Mouse (Mus musculus): ENCODE results near the gene Nup210. TPM values are rescaled to one million over a fixed set of nuclear protein-coding genes. Genes with fewer than 3 reads are reported as not detected.

Nup210 gene
- total RNA-seq, 2 experiments from 2014 or later = 29.9 to 34.0 TPM

DNA sequence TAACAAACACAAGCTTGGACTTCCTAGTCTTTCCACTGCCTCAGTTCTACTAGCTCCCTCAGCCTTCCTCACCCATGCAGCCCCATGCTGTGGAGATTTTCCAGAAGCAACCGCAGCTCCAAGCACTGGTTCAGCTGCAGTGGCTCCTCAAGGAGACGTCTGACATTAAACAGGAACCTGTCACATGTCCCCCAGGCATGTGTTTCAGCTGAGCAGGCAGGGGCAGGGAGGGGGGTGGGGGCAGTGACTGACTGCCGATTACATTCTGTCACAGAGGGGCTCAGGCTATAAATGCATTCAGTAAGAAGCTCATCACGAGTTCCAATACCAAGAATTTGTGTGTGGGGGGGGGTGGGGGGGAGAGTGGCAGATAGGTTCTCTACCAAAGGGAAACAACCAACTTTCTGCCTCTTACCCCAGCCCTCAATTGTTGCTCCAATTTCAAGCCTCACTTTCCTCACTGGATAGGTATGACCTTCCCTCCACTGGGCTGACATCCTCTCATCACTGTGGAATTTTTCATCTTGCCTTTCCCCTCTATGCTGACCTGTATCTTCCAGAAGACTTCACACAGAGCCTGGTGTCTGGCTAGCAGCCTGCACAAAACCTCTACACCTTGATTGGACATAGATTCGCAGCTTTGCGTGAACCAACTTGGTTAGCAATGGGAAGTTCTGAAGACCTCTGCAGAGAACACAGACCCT is 71.8 kb downstream of the Nup210 start:
- no peak for DNase-seq (ENCODE audit: low spot score in 2 of 2)

DNA sequence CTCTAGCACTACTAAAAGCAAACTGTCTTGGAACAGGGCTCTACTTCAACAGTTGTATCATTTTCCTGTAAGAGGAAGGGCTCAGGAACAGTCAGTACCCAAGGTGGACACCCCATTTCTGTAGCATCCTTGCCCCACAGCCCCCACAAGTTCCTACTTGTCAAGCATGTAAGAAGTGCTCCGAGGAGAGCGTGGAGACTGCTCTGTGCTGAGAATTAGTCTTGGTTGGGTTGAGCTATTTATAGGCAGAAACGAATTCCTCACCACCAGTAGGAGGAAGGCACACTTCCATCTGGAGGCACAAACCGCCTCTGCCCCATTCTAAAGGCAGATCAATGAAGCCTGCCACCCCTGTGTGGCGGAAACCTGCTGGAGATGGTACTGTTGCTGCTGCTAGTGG is 75.3 kb downstream of the Nup210 start:
- DNase-seq (ENCODE audit: low spot score in 2 of 2) = no peak

DNA sequence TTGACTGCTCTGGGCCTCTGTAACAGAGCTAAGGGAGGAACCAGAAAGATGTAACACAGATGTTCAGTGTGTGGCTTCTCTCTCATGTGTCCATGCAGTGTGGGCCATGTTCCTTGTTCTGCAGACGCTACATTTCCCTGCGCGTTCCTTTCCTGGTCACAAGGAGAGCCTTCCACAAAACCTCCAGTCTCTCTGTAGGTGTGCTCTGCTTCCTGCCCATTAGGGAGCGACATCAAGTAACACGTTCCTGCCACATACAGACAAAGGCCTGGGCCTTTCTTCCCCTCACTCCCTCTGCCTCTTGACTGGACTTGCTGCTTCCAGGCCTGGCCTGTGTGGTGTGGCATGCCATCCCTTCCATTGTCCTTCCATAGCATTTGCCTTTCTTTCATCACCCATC is 88.4 kb downstream of the Nup210 start:
- DNase-seq (ENCODE audit: low spot score in 2 of 2) = no peak

DNA sequence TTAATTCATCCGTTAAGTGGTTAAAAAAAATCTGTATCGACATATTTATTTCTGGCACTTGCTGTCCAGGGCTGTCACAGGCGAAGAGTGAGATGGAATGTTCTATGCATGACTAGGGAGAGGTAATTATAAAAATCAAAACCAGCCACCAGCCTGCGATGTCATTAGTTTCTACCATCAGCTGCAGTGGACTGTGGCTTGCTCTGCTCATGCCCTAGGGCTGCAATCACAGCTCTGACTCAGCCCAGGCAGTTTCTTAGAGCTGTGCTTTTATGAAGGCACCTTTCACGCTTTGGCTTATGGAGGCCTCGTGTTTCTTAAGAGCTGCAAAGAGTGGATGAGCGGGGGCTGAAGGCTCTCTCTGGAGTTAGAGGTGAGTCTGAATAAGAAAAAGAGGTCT is 95.8 kb downstream of the Nup210 start:
- no peak for DNase-seq (ENCODE audit: low spot score in 2 of 2)

DNA sequence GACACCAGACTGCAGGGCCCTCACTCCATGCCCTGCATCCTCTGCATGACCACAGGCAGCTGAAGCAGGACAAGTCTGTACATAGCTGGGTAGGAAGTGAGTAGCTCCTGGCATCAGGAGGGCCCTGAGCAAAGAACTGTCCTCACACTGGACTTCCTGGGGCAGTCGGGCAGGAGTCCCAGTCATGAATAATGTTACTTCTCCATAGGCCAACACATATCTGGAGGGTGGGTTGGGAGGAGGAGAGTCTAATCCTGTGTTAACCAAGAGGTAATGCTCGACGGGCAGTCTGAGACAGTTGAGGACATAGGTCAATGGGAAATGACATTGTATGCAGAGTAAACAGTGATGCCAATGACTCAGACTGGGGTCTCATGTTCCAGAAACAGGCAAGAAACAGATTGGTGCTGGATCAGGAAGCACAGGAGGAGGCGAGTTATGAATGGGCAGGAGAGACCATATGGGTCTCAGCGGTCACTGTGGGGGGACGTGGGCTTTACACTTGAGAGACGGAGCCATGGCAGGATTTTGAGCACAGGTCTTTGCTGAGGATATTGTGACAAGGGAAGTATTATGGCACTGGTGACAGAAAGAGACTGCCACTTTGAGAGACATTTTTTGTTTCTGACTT is 99.9 kb downstream of the Nup210 start:
- DNase-seq (ENCODE audit: low spot score in 2 of 2) = no peak

DNA sequence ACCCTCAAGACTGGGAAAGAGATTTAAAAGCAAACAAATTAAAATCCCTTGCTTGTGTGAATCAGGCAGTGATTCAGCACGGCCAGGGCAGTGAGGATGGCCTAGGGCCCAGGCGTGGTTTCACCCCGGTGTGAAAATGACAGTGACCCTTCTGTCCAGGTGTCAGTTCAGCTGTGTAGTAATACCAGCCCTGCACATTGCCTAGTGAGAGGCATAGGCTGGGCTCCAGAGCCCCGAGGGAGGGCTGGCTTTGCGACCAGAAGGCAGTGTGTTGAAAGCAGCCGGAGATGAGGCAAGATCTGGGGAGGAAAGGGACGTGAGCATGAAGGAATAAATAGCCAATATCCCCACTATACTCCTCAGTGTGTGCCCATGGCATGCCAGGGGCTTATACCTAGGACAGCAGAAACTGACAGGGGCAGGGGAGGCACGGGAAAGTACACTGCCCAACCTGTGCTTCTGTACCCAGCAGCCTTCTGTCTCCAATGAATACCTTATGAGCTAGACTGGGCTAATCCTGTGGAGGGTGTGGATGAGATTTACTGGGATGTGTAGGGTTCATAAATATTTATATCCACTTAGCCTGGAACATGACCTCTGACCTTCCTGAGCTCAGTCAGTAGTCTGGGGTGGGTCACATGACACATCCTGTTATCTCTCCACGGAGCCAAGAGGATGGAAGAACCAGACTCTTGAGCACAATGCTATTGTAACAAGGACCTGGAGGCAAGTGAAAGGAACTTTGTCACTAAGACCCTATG is 102.3 kb downstream of the Nup210 start:
- DNase-seq (ENCODE audit: low spot score in 2 of 2) = no peak

DNA sequence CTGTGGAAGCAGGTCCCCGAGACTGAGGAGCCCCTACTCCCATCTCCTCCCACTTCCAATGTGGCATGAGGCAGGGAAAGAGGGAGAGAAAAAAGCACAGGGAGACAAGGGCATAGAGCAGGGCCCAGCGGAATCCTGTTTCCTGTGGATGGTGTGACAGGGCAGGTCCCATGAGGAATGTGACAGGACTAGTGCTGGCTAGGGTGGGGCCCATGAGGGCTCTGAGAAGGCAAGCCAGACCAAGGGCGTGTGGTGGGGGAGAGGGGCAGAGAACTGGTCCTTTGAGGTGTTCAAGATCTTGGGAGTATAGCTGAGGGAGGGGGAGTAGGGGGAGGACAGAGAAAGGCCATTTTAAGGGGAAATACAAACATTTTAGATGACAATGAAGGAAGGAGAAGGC is 104.2 kb downstream of the Nup210 start:
- no peak for DNase-seq (ENCODE audit: low spot score in 2 of 2)

DNA sequence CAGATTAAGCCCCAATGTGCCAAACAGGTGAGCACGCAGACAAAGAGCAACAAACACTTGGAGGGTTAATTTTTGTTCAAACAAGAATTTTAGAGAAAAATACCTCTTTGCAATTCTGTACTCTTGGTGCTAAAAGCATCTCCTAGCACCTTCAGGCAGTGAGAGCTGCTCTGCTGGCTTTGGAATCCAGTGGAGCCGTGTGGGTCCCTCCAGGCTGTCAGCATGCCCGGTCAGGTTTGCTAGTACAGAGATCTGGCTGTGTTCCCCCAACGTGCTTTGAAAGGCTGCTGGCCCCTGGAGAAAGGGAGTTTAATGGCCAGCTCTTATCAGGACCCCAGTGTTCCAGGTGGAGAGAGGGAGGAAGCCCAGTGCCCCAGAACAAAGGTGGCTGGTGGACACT is 105.1 kb downstream of the Nup210 start:
- no peak for DNase-seq (ENCODE audit: low spot score in 2 of 2)

DNA sequence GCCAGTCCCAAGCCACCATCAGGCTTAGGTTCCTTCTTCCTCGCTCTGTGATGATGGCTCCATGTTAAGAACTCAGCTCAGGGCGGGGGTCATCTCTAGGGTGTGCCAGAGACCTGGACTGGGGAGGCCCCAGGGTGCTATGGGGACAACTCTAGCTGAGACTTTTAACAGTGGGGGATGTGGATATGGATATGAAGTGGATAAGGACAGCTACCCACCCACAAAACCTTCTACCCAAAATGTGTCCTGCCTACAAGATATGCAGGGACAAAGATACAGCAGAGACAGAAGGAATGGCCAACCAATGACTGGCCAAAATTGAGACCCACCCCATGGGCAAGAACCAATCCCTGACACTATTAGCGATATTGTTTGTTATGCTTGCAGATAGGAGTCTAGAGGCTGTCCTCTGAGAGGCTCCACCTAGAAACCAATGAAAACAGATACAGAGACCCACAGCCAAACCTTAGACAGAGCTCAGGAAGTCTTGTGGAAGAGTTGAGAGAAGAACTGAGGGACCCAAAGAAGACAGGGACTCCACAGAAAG is 108.3 kb downstream of the Nup210 start:
- no peak for DNase-seq (ENCODE audit: low spot score in 2 of 2)

DNA sequence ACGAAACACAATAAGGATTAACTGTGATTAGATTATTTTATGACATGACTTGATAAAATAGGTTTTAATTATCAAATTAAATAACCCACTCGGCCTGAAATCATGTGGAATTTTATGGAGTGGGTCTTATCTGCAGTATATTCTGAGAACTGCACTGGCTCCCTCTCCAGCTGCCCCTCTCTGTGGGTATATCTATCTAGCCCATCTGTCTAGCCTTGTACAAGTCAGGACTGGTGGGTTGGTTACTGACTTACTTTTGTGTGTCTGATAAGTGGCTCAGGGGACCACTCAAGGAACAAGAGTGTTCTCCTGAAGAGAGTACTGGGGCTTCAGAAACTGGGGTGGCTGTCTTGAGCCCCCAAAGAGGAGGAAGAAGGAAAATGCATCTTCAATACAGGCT is 109.4 kb downstream of the Nup210 start:
- DNase-seq (ENCODE audit: low spot score in 2 of 2) = no peak

DNA sequence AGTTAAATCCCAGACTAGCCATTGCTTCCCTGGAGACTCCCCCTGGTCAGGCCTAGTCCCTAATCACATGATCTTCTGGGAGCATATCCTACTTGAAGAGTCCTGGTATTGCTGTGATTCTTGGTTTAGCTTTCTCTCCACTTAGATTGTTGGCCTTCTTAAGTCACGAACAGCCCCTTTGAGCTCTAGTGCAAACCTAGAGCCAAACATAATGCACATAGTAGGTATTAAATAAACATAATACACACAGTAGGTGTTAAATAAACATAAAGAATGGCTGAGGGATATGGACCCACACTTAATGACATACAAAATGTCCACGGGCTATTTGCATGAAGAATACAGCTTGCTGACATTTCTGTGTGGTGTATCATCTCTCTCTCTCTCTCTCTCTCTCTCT is 112.5 kb downstream of the Nup210 start:
- no peak for DNase-seq (ENCODE audit: low spot score in 2 of 2)

DNA sequence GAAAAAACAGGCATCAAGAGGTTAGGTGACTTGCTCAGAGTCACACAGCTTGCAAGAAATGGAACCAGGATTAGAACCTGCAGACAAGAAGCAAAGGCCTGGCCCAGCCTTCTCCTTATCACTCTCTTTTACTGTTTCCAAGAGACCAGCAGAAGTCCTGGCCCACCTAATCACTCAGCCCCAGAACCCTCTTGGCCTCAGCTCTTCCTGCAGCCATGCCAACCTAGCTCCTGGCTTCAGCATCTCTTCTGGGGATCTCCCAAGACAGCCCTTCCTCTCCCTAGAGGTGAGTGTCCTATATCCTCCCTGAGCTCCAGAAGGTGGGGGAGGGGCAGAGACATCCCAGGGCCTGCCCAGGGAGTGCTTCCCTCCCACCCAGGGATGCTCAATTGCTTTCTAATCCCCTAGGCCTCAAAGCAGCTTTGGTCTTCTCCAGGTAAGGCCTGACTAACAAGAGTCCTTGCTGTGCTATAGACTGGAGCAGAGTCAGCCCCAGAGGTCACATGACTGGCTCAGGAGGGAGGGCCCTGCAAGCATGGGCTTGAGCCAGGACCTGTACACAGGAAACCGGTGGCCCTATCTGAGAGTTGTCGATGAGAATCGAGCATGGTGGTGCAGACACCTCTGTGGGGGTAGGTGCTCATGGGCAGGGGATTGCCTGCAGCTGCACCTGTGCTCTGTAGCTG is 113.2 kb downstream of the Nup210 start:
- no peak for DNase-seq (ENCODE audit: low spot score in 2 of 2)

DNA sequence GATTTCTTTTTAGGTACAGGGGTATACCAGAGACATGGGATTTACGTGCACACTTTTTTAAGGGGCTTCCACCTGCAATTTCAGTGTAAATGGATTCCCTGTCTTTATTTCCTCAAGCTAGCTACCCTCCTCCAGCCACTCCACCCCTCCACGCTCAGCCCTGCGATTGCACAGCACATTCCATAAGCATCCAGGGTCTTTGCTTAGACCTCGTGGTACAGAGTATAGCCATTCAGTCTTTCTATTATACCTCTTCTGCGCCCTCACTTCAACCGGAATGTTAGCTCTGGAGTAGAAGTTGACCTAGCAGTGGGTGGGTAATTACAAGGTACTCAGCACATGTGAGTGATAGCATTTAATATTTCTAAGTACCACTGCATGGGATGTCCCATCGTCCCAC is 115.1 kb downstream of the Nup210 start:
- DNase-seq (ENCODE audit: low spot score in 2 of 2) = no peak

DNA sequence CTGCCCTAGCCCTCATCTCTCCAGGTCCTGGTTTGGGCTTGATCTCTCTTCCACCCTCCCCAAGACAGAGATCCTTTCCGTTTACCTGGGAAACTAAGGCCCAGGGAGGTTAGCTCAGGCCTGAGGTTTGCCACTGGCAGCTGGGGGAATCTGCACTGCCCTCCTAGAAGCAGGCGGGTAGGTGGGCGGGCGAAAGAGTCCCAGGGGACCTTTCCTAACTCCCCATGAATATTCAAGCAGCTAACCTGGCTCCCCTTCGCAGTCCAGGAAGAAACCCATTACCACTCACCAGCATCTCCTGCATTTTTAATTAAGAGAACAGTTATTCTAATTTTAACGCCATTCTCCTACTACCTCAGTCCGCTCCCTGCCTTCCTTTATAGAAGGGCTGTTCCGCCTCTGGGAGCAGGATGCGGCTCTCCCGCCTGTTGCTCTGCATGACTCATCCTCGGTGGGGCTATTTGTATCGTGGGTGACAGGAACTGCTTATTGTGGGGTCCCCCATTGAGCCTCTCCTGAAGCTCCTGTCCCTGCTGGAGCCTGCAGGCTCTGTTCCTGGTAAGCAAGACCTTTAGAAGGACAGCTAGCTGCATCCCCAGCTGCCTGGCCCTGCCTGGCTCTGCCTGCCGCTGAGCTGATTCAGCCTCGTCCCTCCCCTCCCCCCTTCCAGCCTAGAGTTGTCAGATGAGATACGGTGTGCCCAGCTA is 115.7 kb downstream of the Nup210 start:
- DNase-seq (ENCODE audit: low spot score in 2 of 2) = no peak

DNA sequence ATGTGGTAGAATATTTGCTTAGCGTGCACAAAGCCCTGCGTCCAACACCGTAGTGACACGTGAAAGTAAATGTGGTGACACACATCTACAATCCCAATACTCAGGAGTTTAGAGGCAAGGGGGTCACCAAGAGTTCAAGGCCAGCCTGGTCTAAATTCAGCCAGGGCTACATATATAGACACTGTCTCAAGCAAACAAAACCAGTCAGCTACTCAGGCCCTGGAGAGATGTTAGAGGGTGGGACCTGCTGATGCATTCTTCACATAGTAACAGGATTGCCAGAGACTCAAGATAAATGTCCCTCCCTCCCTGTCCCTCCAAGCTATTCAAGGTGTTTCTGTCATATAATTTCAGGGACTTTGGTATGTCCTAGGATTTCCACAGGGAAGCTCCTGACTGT is 117.5 kb downstream of the Nup210 start:
- no peak for DNase-seq (ENCODE audit: low spot score in 2 of 2)

DNA sequence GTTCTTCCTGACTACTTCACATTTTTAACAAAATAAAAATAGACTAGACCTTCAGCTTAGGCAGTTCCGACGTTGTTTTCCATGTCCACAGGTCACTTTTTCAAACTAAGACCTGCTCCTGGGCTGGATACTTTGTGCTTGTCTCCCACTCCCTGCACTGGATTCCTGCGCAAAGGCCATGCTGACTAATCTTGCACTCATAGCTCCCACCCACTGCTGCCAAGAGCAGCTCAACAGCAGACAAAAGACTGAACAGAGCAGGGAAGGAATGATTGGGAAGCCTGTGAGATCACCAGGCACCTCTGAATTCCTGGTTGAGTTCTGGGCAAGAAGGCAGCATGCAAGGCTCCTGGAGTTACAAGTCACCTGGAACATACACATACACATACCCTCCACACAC is 119.6 kb downstream of the Nup210 start:
- no peak for DNase-seq (ENCODE audit: low spot score in 2 of 2)

DNA sequence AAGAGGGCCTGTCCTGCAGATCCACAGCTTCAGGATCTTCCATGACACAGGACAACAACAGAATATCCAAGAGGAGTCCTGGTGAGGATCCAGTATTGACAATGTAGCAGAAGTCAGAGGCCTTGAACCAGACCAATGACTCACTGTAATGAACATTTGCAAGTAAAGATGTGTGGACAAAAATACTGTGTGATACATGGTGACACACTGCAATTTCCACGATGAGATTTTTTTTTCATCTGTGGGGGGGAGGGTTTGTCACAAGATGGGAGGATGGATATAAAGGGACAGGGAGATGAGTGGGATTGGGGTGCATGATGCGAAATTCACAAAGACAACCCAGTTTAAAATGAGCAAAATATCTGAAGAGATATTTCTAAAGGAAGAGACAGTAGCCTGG is 120.4 kb downstream of the Nup210 start:
- no peak for DNase-seq (ENCODE audit: low spot score in 2 of 2)

DNA sequence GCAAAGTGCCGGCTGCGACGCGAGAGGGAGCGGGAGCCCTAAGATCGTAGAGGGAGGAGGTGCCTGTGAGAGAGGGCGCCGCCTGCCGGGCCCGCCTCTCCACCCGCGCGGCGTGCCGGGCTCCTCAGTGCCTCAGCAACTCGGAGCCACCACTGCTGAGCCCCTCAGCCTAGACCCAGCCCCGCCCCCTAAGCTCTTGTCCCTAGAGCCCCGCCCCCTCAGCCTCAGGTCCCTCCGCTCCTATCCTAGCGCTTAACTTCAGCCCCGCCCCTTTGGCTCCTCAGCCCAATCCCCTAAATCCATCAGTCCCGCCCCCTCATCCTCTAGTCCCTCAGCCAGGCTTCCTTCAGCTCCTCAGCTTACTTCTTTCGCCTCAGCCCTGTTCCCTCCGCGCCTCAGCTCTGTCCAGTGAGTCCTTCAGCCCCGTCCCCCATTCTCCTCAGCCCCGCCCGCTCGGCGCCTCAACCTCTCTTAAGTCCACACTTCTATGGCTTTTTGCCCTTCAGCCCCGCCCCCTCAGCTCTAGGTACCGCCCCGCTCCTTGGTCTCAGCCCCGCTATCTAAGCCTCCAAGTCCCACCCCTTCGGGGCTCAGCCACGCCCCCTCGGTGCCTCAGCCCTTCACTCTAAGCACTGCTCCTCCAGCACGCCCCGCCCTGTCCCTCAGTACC is 127.8 kb downstream of the Nup210 start, which contains the start of gene Iqsec1:
Iqsec1 (minus strand) TSS at position 38 of the 670 bp plus-strand sequence.
- DNase-seq (ENCODE audit: low spot score in 2 of 2) = peak; percentile 59 to 76

DNA sequence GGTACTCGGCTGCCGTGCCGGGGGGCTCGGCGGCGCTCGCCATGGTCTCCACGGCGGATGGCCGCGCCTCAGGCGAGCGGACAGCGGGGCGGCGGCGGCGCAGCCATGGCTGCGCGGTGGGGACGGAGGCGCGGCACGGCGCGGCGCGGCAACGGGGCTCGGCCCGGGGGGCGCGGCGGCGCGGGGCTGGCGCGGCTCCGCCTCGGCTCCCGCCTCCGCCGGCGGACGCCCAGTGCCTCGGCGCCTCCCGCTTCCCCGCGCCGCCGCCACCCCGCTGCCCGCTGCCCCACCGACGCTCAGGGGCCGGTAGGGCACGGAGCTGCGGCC is 128.4 kb downstream of the Nup210 start:
- DNase-seq (ENCODE audit: low spot score in 2 of 2) = no peak

DNA sequence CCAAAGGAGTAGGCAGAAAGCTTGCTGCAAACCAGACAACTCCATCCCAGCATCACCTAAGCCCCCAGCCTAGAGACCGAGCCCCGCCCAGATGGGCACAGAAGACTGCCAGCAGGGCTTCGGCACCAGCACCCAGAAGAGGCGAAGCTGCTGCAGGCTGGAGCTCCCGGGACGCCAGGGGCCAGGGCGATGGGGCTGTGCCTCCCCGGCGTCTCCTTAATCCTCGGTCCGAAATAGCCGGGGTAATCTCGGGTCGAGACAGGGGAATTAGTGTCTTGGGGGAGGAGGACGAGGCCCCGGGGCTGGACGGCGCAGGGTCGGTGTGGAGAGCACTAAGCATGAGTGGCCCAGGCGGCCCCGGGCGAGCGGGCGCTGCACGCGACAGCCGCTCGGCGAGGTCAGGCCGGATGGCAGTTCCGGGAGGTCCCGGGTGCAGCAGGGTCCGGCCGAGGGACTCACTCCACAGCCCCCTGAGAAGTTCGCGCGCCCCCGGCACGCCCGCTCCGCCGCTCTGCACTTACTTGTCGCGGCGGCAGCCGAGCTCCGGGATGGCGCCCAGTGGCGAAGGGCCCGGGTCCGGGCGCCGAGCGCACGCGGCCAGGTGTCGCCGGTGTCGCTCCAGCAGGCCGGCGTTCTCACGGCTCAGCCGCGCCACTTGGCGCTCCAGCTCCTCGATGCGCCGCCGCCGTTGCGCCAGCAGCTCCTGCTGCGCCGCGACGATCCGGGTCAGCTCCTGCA is 128.9 kb downstream of the Nup210 start:
- DNase-seq (ENCODE audit: low spot score in 2 of 2) = peak; percentile 22 to 24

Data from gastrocnemius, postnatal 4 days (tissue).